Mouse (Mus musculus) cortical plate, adult 2 months (tissue): ENCODE results near the gene Arhgef3.

ENCODE experiments used
- CTCF ChIP-seq: fragments of 200-500 bp; IDR thresholded peaks from 2 replicates; pipeline ENCODE4 v1.5.1; 2011; ENCODE audit warnings: mild to moderate bottlenecking, control low read depth, low read length; ENCODE audit not compliant: insufficient read depth; ENCODE audit errors: extremely low read depth
- POLR2A ChIP-seq: fragments of 200-500 bp; IDR thresholded peaks from 2 replicates; pipeline ENCODE4 v1.6.1; 2011; ENCODE audit warnings: mild to moderate bottlenecking, low read length, control low read depth; ENCODE audit not compliant: insufficient read depth; ENCODE audit errors: extremely low read depth

GRCm38 (mm10) chr14:27325537-27325936 is 210.8 kb downstream of the Arhgef3 start:
- no peak for TF ChIP-seq POLR2A
- no peak for TF ChIP-seq CTCF
